Mouse (Mus musculus) CH12.LX (cell line): ENCODE measurements around the gene Elovl3.

Source experiments
- CTCF ChIP-seq, 2 experiments: IDR thresholded peaks in 1 of 2; conservative IDR thresholded peaks in 1 of 2; 2 replicates each; pipeline ENCODE4 v1.5.1; 2011 to 2012; ENCODE audit warnings: low read depth in 2 of 2, low read length in 2 of 2, improper control_type of control experiment in 1 of 2, inconsistent platforms in 1 of 2, mild to moderate bottlenecking in 1 of 2, moderate library complexity in 1 of 2
- HCFC1 ChIP-seq: IDR thresholded peaks from 2 replicates; pipeline ENCODE4 v1.6.1; 2012; ENCODE audit warnings: low read depth, mild to moderate bottlenecking, inconsistent platforms, low read length, improper control_type of control experiment
- MAX ChIP-seq: IDR thresholded peaks from 2 replicates; pipeline ENCODE4 v1.6.1; 2011; ENCODE audit warnings: low read length, improper control_type of control experiment
- POLR2A ChIP-seq: IDR thresholded peaks from 2 replicates; pipeline ENCODE4 v1.6.1; 2011; ENCODE audit warnings: low read depth, mild to moderate bottlenecking, improper control_type of control experiment, low read length
- RAD21 ChIP-seq: IDR thresholded peaks from 2 replicates; pipeline ENCODE4 v1.6.1; 2011; ENCODE audit warnings: low read depth, mild to moderate bottlenecking, low read length, improper control_type of control experiment, moderate library complexity

GRCm38 (mm10) chr19:46136639-46137580 lies 5.2 kb downstream of the Elovl3 start:
- TF ChIP-seq CTCF (conservative IDR thresholded peaks at IDR 0.05 in 1 of 2, IDR thresholded peaks at IDR 0.05 in 1 of 2; ENCODE audit: low read depth in 2 of 2, low read length in 2 of 2) (peak; percentile 46 to 85), RAD21 (peak; percentile 51), HCFC1 (no peak), POLR2A (no peak), MAX (peak; percentile 46; the same call in 1 of the 2 replicates)
